Mouse (Mus musculus): ENCODE measurements around the gene Plekha3. TPM values are rescaled to one million over a fixed set of nuclear protein-coding genes. Genes with fewer than 3 reads are reported as not detected.

Gene Plekha3
- polyA plus RNA-seq, 1 experiment from 2014 or later: 3.8 TPM

GRCm38 (mm10) chr2:76672966-76673392 lies 2.1 kb upstream of the Plekha3 start, which contains the start of gene Fkbp7:
Gene Fkbp7 (minus strand): TSS chr2:76673116.
- Histone ChIP-seq H3K4me1 (ENCODE audit: insufficient read depth) (peaks cover 27% of the 10 kb centered on the region), H3K27ac (ENCODE audit: low read depth) (peak within 1 kb of the TSS; percentile 66), H3K4me3 (ENCODE audit: low read depth, low read length) (peak within 1 kb of the TSS; percentile 53), H3K36me3 (replicated peaks; ENCODE audit: insufficient read depth, low read length) (peaks cover 2% of the 10 kb centered on the region; the same call in 1 of the 2 replicates), H3K9ac (replicated peaks) (peak within 1 kb of the TSS; percentile 61), H3K27me3 (ENCODE audit: insufficient read depth, low read length) (no peaks in the 10 kb centered on the region), H3K9me3 (ENCODE audit: low read length) (no peaks in the 10 kb centered on the region), H3K4me2 (ENCODE audit: low read depth, low read length) (peak within 1 kb of the TSS; percentile 75)
- DNase-seq (peak; percentile 93), ATAC-seq (peak; percentile 86)
- TF ChIP-seq EP300 (IDR thresholded peaks at IDR 0.05; ENCODE audit: low read depth) (no peak), CTCF (IDR thresholded peaks at IDR 0.05; ENCODE audit: low read depth) (no peak)
- WGBS (ENCODE audit: insufficient replicate concordance): under 1% methylated on average over 17 of the region's 17 CpGs

- ATAC-seq (no peak), DNase-seq (peak; percentile 48)
- 33% methylated on average over 7 of the region's 7 CpGs for WGBS (ENCODE audit: insufficient replicate concordance)
- Histone ChIP-seq H3K9ac (replicated peaks) (no peak overlapping the region), H3K36me3 (replicated peaks; ENCODE audit: insufficient read depth, low read length) (peaks cover 2% of the 10 kb centered on the region; the same call in 1 of the 2 replicates), H3K27me3 (ENCODE audit: insufficient read depth, low read length) (no peaks in the 10 kb centered on the region), H3K9me3 (ENCODE audit: low read length) (no peaks in the 10 kb centered on the region), H3K4me3 (ENCODE audit: low read depth, low read length) (peak overlapping the region; percentile 53), H3K4me1 (ENCODE audit: insufficient read depth) (peaks cover 27% of the 10 kb centered on the region), H3K27ac (ENCODE audit: low read depth) (peak overlapping the region; percentile 62), H3K4me2 (ENCODE audit: low read depth, low read length) (peak overlapping the region; percentile 75)
- TF ChIP-seq EP300 (IDR thresholded peaks at IDR 0.05; ENCODE audit: low read depth) (no peak), CTCF (IDR thresholded peaks at IDR 0.05; ENCODE audit: low read depth) (peak; percentile 58)
Measured at GRCm38 (mm10) chr2:76673472-76674081, 1.5 kb upstream of the Plekha3 start.

- TF ChIP-seq CTCF (IDR thresholded peaks at IDR 0.05; ENCODE audit: low read depth) (no peak), EP300 (IDR thresholded peaks at IDR 0.05; ENCODE audit: low read depth) (no peak)
- H3K27me3 ChIP-seq (ENCODE audit: insufficient read depth, low read length): no peaks in the 10 kb centered on the region
- peaks cover 6% of the 10 kb centered on the region for H3K36me3 ChIP-seq (replicated peaks; ENCODE audit: insufficient read depth, low read length)
- H3K4me1 ChIP-seq (ENCODE audit: insufficient read depth): peaks cover 27% of the 10 kb centered on the region
- H3K4me3 ChIP-seq (ENCODE audit: low read depth, low read length): peak overlapping the region; percentile 86
- ATAC-seq (peak; percentile 62), DNase-seq (peak; percentile 46)
- H3K9ac ChIP-seq (replicated peaks): peak overlapping the region; percentile 86
- peak overlapping the region; percentile 88 for H3K4me2 ChIP-seq (ENCODE audit: low read depth, low read length)
- no peaks in the 10 kb centered on the region for H3K9me3 ChIP-seq (ENCODE audit: low read length)
- WGBS (ENCODE audit: insufficient replicate concordance): 2% methylated on average over 31 of the region's 44 CpGs
- peak overlapping the region; percentile 87 for H3K27ac ChIP-seq (ENCODE audit: low read depth)
Measured at GRCm38 (mm10) chr2:76675451-76675850, 370 bp downstream of the Plekha3 start.

GRCm38 (mm10) chr2:76675949-76676348 lies 868 bp downstream of the Plekha3 start:
- Histone ChIP-seq H3K9me3 (ENCODE audit: low read length) (no peaks in the 10 kb centered on the region), H3K4me1 (ENCODE audit: insufficient read depth) (peaks cover 27% of the 10 kb centered on the region), H3K9ac (replicated peaks) (peak overlapping the region; percentile 86), H3K4me2 (ENCODE audit: low read depth, low read length) (peak overlapping the region; percentile 88), H3K27me3 (ENCODE audit: insufficient read depth, low read length) (no peaks in the 10 kb centered on the region), H3K4me3 (ENCODE audit: low read depth, low read length) (peak overlapping the region; percentile 86), H3K36me3 (replicated peaks; ENCODE audit: insufficient read depth, low read length) (peaks cover 10% of the 10 kb centered on the region), H3K27ac (ENCODE audit: low read depth) (no peak overlapping the region)
- ATAC-seq (no peak), DNase-seq (no peak)
- 16% methylated on average over 4 of the region's 4 CpGs for WGBS (ENCODE audit: insufficient replicate concordance)
- TF ChIP-seq CTCF (IDR thresholded peaks at IDR 0.05; ENCODE audit: low read depth) (no peak), EP300 (IDR thresholded peaks at IDR 0.05; ENCODE audit: low read depth) (no peak)

GRCm38 (mm10) chr2:76676401-76677226 lies 1.5 kb downstream of the Plekha3 start:
- Histone ChIP-seq H3K9me3 (ENCODE audit: low read length) (no peaks in the 10 kb centered on the region), H3K27ac (ENCODE audit: low read depth) (no peak overlapping the region), H3K36me3 (replicated peaks; ENCODE audit: insufficient read depth, low read length) (peaks cover 13% of the 10 kb centered on the region), H3K4me2 (ENCODE audit: low read depth, low read length) (peak overlapping the region; percentile 88), H3K9ac (replicated peaks) (peak overlapping the region; percentile 86; the same call in 1 of the 2 replicates), H3K4me3 (ENCODE audit: low read depth, low read length) (no peak overlapping the region), H3K4me1 (ENCODE audit: insufficient read depth) (peaks cover 26% of the 10 kb centered on the region), H3K27me3 (ENCODE audit: insufficient read depth, low read length) (no peaks in the 10 kb centered on the region)
- DNase-seq (no peak), ATAC-seq (no peak)
- WGBS (ENCODE audit: insufficient replicate concordance): 67% methylated on average over 13 of the region's 13 CpGs
- TF ChIP-seq CTCF (IDR thresholded peaks at IDR 0.05; ENCODE audit: low read depth): no peak
- no peak for TF ChIP-seq EP300 (IDR thresholded peaks at IDR 0.05; ENCODE audit: low read depth)

- TF ChIP-seq EP300 (IDR thresholded peaks at IDR 0.05; ENCODE audit: low read depth) (no peak), CTCF (IDR thresholded peaks at IDR 0.05; ENCODE audit: low read depth) (no peak)
- ATAC-seq: no peak
- no peak overlapping the region for H3K9ac ChIP-seq (replicated peaks)
- H3K27me3 ChIP-seq (ENCODE audit: insufficient read depth, low read length): no peaks in the 10 kb centered on the region
- no peaks in the 10 kb centered on the region for H3K9me3 ChIP-seq (ENCODE audit: low read length)
- H3K36me3 ChIP-seq (replicated peaks; ENCODE audit: insufficient read depth, low read length): peaks cover 53% of the 10 kb centered on the region
- H3K4me3 ChIP-seq (ENCODE audit: low read depth, low read length): no peak overlapping the region
- H3K4me2 ChIP-seq (ENCODE audit: low read depth, low read length): no peak overlapping the region
- no peaks in the 10 kb centered on the region for H3K4me1 ChIP-seq (ENCODE audit: insufficient read depth)
- DNase-seq: no peak
- 82% methylated on average over 8 of the region's 8 CpGs for WGBS (ENCODE audit: insufficient replicate concordance)
- no peak overlapping the region for H3K27ac ChIP-seq (ENCODE audit: low read depth)
Measured at GRCm38 (mm10) chr2:76682301-76682700, 7.2 kb downstream of the Plekha3 start.

Data from liver, postnatal 0 days (tissue).